Mouse (Mus musculus) kidney, postnatal 25 days (tissue): ENCODE measurements at regions not wholly inside any gene's neighbourhood (a gene's known extent, or its start where the extent isn't known, plus 50 kb on each side); places are given as distances from the start of the nearest gene placed in this dataset.
A peak's percentile ranks its signal among the peaks of the same experiment; 100 is the strongest.

Source experiments
- DNase-seq, 2 experiments: peaks; one replicate each; pipeline ENCODE4 v3.0.0; 2021; ENCODE audit warnings: mixed read lengths in 2 of 2

GRCm38 (mm10) chr4:56619054-56619453 is 120.8 kb upstream of the Gm26657 start:
- DNase-seq = no peak

DNA sequence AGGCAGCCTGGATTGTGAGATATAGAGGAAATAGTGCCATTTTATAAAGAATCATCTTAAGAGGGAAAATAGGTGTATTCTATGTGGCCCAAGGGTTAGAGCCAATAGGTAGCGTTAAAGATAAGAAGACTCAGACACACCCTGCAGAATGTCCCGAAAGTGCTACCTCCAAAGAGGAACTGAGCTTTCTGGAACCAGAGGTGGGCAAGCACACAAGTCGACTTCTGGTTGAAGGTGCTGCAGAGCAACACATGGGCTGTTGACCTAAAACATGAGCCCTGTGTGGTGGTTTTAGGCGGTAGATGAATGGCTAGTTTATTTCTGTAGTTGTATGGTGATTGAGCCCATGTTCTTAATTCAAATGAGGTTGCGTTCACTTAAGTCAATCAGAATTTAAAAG is 121.4 kb upstream of the Gm26657 start:
- DNase-seq = no peak

- DNase-seq = no peak
Observed at GRCm38 (mm10) chr4:56617661-56618360, 122.1 kb upstream of the Gm26657 start.

GRCm38 (mm10) chr4:56612325-56612724 is 127.5 kb upstream of the Gm26657 start:
- DNase-seq = no peak

GRCm38 (mm10) chr4:56611751-56612150 is 128.1 kb upstream of the Gm26657 start:
- DNase-seq = peak in 1 of 2 experiments; percentile 9

- DNase-seq = no peak
Observed at GRCm38 (mm10) chr4:56610273-56610672, 129.6 kb upstream of the Gm26657 start.

- no peak for DNase-seq
Observed at GRCm38 (mm10) chr4:56608701-56609100, 131.2 kb upstream of the Gm26657 start.

- no peak for DNase-seq
Observed at GRCm38 (mm10) chr4:56598398-56598797, 141.5 kb upstream of the Gm26657 start.

DNA sequence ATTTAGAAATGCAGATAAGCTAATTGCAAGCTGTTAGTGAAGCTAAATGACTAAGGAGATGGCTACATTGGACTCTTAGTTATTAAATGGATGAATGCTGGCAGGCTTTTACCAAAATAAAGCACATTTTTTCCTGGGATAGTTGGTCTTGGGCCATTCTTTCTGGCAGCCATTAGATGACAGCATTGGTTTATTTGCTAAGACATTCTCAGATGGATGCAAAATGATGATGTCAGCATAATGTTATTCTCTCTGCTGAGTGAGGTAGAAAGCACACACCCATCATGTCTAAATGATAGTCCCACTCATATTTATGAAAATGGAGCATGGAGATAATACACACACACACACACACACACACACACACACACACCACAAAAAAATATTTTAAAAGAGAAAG is 141.9 kb upstream of the Gm26657 start:
- no peak for DNase-seq

- DNase-seq = no peak
Observed at GRCm38 (mm10) chr4:56582405-56582804, 157.5 kb upstream of the Gm26657 start.

DNA sequence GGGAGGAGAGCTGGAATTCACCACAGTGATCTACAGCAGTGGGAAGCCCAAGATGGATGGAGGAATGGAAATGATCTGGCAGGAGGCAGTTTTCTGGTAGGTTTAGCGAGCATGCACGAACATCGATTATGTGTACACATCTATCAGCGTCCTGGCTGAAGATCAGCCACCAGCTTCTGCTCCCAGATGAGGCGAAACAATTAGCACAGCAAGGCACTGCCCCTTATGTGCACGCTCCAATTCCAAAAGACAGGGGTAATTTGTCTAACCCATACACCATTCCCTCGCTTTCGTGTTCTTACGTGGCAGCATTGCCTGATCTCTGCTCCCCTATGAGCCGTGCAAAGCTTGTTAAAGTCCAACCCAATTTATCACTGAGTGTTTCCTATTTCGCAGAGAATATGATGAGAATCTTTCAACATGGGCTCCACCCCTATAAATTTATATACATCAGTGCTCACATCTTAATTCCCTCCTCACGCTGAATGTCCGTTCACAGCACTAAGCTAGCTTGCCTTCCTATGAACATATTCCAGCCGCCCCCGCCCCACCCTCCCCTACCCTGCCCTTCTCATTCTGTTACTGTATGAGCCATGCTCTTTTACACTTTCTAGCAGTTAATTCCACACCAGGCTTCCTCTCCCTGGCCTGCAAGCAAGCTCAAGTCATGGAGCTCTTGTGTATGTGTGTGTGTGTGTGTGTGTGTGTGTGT is 162.9 kb upstream of the Gm26657 start:
- no peak for DNase-seq

DNA sequence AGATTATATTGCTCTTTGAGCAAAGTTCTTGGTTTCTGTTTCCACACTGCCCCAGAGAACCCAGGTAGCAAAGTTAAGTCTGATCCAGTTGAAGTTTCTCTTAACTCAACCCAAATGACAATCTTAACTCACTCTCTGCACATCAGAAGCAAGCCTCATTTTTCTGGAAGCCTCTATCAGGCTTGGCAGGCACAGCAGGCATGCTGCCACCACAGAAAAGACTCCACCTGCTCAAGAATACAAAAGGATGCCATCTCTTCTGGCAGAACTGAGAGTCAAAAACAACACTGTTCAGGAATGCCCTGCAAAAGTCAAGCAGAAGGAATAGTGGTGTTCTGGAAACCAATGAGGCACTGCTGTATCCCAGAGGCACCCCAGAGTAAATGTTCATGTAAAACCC is 187.7 kb upstream of the Gm26657 start:
- DNase-seq = no peak

DNA sequence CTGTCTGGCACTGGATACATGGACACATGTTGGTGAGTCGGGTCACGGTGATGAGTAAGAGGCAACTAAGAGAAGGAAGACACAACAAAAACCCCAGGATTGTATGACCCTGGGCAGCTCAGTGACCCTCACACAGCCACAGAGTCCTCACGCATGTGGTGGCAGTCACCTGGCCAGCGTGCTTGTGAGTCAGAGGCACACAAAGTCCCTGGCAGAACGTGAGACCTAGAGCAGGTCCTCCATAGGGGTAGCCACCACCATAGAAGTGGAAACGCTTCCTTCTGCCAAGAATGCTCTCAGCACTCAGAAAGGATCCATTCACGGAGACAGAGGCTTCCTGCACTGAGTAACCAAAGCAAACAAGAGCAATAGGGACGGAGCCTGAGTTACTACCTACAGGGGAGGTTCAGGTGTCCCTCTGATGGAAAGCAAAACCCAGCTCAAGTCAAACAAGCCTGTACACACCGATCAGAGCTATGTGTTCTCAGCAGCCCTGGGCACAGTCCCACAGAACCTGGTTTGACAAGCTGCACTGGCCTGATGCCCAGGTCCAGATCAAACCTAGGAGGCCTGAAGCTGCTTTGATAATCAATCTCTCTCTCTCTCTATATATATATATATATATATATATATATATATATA is 206.4 kb upstream of the Gm26657 start:
- DNase-seq = no peak

GRCm38 (mm10) chr4:56532921-56533320 is 206.9 kb upstream of the Gm26657 start:
- DNase-seq = no peak

GRCm38 (mm10) chr4:56528571-56528970 is 211.3 kb upstream of the Gm26657 start:
- DNase-seq = no peak

- DNase-seq = no peak
Observed at GRCm38 (mm10) chr4:56524430-56524985, 215.4 kb upstream of the Gm26657 start.

DNA sequence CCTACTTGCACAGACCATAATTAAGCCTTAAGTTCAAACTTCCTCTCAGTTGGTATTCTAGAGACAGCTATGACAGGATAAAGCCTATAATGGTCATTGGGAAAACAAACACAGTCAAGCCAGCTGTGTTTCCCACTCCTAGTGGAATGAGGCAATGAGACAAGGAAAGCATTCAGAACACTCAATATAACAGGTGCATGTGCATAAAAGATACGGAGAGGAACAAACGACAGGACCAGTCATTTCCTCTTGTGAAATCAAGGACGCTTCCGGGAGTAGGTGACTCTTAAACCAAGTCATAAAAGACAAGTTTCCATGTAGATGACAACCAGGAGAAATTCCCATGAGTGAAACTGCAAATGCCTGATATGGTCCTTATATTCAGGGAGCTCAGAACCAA is 232.1 kb upstream of the Gm26657 start:
- DNase-seq = no peak

DNA sequence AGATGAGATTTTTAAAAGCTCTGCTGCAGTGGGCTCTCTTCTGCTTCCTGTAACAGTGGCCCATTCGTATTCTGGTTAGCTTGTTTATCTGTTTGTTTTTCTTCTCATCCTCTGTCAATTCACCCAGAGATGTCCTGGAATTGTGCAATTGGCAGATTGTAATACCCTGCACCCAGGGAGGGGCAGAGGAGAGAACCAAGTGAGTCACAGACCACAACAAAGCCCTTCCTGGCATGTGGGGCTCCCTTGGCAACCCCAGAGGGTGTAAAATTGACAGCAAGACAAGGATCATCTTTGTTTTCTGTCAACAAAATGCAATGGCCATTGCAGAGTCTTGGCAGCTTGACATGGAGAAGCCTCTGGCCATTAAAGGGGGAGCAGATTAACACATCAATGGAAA is 233.1 kb upstream of the Gm26657 start:
- no peak for DNase-seq

DNA sequence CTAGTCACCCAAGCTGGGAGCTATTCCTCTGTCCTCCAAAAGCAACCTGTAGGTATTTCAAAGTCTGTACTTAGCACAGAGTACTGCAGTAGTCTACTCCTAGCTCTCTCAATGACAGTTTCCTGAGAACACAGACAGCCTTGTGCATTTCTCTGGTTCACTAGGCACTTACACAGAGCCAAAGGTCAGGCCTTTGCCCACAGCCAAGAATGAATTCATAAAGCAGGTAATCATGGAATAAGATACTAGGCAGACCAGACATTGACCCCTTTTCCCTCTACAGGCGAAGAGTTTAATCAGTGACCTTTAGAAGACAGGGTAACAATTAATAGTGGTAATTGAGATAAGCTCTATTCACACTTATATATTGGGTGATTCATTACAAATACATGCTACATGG is 233.8 kb upstream of the Gm26657 start:
- no peak for DNase-seq

- DNase-seq = peak; percentile 52 to 53
Observed at GRCm38 (mm10) chr4:56492537-56493221, 247.2 kb upstream of the Gm26657 start.

- no peak for DNase-seq
Observed at GRCm38 (mm10) chr4:56489361-56489760, 250.5 kb upstream of the Gm26657 start.

GRCm38 (mm10) chr4:56483708-56484107 is 256.2 kb upstream of the Gm26657 start:
- DNase-seq = no peak

GRCm38 (mm10) chr4:56456788-56457187 is 283.1 kb upstream of the Gm26657 start:
- DNase-seq = no peak
